Mouse (Mus musculus): ENCODE measurements around the gene Cav1. TPM values are rescaled to one million over a fixed set of nuclear protein-coding genes. Genes with fewer than 3 reads are reported as not detected.

Gene Cav1
- polyA plus RNA-seq, 1 experiment: 610 TPM

DNA sequence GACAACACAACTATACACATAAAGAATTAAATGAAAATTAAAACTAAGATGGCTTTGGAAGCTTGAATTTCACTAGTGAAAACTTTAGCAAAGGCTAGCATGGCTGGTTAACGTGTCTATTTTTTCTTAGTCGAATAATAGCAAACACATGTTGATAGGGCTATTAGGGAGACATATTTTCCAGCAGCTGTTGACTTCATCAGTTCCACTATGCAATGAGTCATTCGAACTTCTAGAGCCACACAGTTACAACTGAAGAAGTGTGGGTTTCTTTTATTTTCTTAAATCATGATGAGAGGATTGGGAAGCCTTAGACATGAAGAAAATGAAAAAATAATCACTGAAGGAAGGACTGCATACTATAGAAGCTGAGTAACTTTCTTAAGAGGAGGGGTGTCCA, 41.9 kb downstream of the Cav1 start:
- Histone ChIP-seq H3K4me3 (ENCODE audit: insufficient read depth, low read length) (no peak overlapping the region), H3K27ac (ENCODE audit: insufficient read depth, low read length) (peak overlapping the region; percentile 97), H3K4me1 (ENCODE audit: control insufficient read depth, insufficient read depth, low read length) (peaks cover 6% of the 10 kb centered on the region; the same call in 1 of the 2 replicates)
- TF ChIP-seq POLR2A (IDR thresholded peaks at IDR 0.05; ENCODE audit: low read depth, low read length): no peak
- no peak for TF ChIP-seq CTCF (IDR thresholded peaks at IDR 0.05; ENCODE audit: borderline replicate concordance, insufficient read depth, low read length)

DNA sequence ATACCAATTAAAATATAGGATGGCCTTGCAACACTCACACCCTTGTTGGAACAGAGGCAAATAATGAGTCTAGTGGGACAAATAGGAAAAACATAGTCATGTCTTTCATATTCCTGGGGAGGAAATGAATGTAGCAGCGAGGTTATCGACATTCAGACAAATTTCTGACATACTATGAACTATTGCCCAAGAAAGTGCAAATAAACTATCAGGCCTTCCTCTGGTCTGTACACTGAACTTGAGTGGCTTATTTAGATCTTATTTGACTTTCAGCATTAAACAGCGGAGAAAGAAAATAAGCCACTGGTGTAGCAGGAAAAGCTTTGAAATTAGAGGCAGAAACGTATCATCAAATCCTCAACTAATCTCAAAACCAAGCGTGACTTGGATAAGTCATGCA, 44.7 kb downstream of the Cav1 start:
- no peak for TF ChIP-seq POLR2A (IDR thresholded peaks at IDR 0.05; ENCODE audit: low read depth, low read length)
- TF ChIP-seq CTCF (IDR thresholded peaks at IDR 0.05; ENCODE audit: borderline replicate concordance, insufficient read depth, low read length): no peak
- Histone ChIP-seq H3K4me3 (ENCODE audit: insufficient read depth, low read length) (no peak overlapping the region), H3K27ac (ENCODE audit: insufficient read depth, low read length) (no peak overlapping the region), H3K4me1 (ENCODE audit: control insufficient read depth, insufficient read depth, low read length) (peaks cover 19% of the 10 kb centered on the region)

DNA sequence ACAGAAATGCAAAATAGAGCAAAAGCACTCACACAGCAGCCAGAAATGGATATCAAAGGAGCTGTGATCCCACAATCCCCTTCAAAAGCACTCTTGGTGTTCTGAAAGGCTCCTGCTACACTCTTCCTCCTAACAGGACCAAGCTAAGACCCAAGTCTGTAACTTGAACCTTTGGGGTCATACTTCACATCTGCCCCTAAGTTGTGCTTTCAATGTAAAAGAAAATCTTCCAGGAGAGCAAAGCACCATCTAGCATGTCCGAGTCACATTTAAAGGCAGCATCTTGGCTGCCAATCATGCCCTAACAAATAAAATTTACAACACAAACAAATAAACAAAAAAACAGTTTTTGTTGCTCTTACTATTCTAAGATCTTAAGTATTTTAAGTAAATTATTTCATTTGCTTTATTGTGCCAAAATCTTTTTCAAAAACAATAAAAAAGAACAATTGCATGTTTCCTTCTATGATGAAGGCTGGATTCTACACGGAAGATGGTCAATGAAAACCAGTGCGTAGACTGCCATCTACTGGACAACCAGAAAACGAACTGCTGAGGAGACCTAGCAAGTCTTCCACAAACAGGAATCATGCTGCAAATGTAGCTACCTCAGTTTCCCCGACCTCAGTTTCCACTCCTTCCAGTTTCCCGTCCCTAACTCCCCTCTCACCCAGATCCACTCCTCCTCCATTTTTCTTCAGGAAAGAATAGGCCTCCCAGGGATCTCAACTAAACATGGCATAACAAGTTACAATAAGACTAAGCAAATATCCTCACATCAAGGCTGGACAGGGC, 53.0 kb downstream of the Cav1 start:
- TF ChIP-seq CTCF (IDR thresholded peaks at IDR 0.05; ENCODE audit: borderline replicate concordance, insufficient read depth, low read length) (no peak), POLR2A (IDR thresholded peaks at IDR 0.05; ENCODE audit: low read depth, low read length) (no peak)
- Histone ChIP-seq H3K27ac (ENCODE audit: insufficient read depth, low read length) (no peak overlapping the region), H3K4me3 (ENCODE audit: insufficient read depth, low read length) (no peak overlapping the region), H3K4me1 (ENCODE audit: control insufficient read depth, insufficient read depth, low read length) (peaks cover 8% of the 10 kb centered on the region)

DNA sequence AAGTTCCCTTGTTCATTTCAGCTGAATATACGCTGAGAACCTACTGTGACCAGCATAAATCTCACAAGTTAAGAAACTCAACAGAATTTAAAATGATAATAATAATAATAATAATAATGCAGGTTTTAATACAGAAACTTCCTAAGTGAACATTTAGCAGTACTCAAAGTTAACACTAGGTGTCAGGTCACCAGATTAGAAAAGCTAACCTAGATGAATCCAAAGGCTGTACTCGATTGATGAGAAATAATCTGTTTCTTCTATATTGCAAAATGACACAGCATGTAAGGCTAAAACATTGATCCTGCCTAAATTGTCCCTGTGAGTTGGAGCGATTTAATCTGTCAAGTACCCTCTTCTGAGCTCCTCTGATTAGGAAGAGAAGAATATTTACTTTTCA, 56.6 kb downstream of the Cav1 start:
- Histone ChIP-seq H3K27ac (ENCODE audit: insufficient read depth, low read length) (no peak overlapping the region), H3K4me1 (ENCODE audit: control insufficient read depth, insufficient read depth, low read length) (no peaks in the 10 kb centered on the region), H3K4me3 (ENCODE audit: insufficient read depth, low read length) (no peak overlapping the region)
- TF ChIP-seq CTCF (IDR thresholded peaks at IDR 0.05; ENCODE audit: borderline replicate concordance, insufficient read depth, low read length) (no peak), POLR2A (IDR thresholded peaks at IDR 0.05; ENCODE audit: low read depth, low read length) (no peak)

DNA sequence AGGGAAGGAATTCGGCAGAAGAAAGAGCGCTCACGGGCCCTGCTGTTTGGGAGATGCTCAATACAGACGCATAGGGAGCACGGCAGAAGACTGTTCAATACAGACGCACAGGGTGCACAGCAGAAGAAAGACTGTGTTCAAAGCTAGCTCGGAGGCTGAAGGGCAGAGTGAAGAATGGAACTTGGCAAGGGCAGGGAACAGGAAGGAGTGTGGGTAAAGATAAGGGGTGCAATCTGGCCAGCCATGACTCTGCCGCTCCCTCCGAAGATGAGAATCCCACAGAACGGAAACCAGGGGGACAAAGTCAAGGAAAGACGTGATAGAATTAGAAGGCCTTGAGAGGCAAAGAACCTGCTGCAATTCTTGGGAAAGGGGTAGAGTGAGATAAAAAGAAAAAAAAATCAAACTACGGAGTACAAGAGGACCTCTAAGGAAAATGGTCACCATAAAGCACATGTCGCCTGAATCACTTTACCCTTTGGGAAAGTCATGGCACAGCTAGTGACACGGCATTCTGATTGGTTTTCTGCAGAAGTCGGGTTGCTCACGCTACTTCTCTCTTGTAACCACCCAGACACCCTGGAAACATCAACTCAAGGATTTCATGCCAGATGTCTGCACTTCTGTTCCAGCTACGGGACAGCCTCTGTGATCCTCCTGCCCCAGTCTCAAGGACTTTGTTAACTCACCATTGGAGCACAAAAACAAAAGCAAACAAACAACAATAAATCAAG, 57.5 kb downstream of the Cav1 start:
- TF ChIP-seq CTCF (IDR thresholded peaks at IDR 0.05; ENCODE audit: borderline replicate concordance, insufficient read depth, low read length) (no peak), POLR2A (IDR thresholded peaks at IDR 0.05; ENCODE audit: low read depth, low read length) (no peak)
- Histone ChIP-seq H3K27ac (ENCODE audit: insufficient read depth, low read length) (no peak overlapping the region), H3K4me3 (ENCODE audit: insufficient read depth, low read length) (no peak overlapping the region)

DNA sequence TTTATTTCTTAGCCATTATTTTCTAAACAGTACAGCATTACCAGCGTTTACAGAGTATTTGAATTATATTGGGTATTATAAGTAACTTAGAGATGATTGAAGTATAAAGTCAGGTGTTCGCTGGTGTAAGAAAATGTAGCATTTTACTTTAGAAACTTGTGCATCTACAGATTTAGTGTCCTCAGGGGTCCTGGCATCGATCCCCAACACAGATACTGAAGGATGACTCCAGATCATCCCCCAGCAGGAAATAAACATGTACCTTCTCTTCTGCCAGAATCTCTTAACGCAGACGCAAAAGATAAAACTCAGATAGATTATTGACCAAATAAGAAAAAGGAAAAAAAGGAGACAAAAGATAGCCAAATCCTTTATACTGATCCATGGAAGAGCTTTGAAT, 68.2 kb downstream of the Cav1 start:
- H3K4me3 ChIP-seq (ENCODE audit: insufficient read depth, low read length): no peak overlapping the region

More for the DNA sequence above, 57.5 kb downstream of the Cav1 start:
- H3K4me1 ChIP-seq (ENCODE audit: control insufficient read depth, insufficient read depth, low read length): no peaks in the 10 kb centered on the region

DNA sequence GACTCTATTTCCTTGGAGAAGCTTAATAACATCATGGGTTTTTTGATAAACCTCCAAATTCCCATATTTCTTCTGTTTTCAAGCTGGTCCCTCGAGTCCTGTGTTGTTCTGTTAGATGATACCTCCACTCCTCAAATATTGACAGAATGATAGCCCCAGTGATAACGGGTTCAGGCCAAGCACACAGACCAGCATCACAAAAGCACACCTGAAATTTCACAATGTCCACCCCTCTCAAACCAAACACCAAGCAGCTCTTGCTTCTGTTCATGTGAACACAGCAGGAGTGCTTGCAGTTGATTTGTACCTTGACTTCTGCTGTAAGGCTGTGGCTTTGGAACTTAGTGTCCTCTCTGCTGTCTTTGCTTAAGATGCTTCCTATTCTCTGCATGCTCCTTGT, 71.2 kb downstream of the Cav1 start:
- no peaks in the 10 kb centered on the region for H3K4me1 ChIP-seq (ENCODE audit: control insufficient read depth, insufficient read depth, low read length)

More for the DNA sequence above, 68.2 kb downstream of the Cav1 start:
- H3K4me1 ChIP-seq (ENCODE audit: control insufficient read depth, insufficient read depth, low read length): no peaks in the 10 kb centered on the region
- no peak overlapping the region for H3K27ac ChIP-seq (ENCODE audit: insufficient read depth, low read length)
- TF ChIP-seq POLR2A (IDR thresholded peaks at IDR 0.05; ENCODE audit: low read depth, low read length): no peak

DNA sequence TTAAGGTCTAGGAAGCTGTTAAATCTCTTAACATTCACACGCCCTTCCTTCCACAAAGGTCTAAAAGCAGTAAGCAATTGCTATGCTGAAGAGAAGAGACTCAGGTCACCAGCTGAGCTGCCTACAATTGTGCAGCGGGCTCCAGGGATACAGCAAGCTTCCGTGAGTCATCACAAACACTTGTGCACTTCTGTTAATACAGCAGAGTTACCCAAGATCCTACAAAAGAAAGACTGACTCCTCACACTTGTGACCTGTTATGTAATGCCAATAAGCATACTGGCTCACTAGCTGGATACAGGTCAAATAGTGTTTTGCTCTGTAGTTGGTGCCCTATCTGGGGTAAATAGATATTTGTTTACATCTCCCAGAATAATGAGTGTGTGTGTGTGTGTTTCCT, 74.0 kb downstream of the Cav1 start:
- Histone ChIP-seq H3K4me1 (ENCODE audit: control insufficient read depth, insufficient read depth, low read length) (no peaks in the 10 kb centered on the region), H3K4me3 (ENCODE audit: insufficient read depth, low read length) (no peak overlapping the region), H3K27ac (ENCODE audit: insufficient read depth, low read length) (no peak overlapping the region)
- TF ChIP-seq CTCF (IDR thresholded peaks at IDR 0.05; ENCODE audit: borderline replicate concordance, insufficient read depth, low read length): no peak
- TF ChIP-seq POLR2A (IDR thresholded peaks at IDR 0.05; ENCODE audit: low read depth, low read length): no peak

More for the DNA sequence above, 71.2 kb downstream of the Cav1 start:
- Histone ChIP-seq H3K27ac (ENCODE audit: insufficient read depth, low read length) (no peak overlapping the region), H3K4me3 (ENCODE audit: insufficient read depth, low read length) (no peak overlapping the region)
- TF ChIP-seq CTCF (IDR thresholded peaks at IDR 0.05; ENCODE audit: borderline replicate concordance, insufficient read depth, low read length): no peak
- TF ChIP-seq POLR2A (IDR thresholded peaks at IDR 0.05; ENCODE audit: low read depth, low read length): no peak

DNA sequence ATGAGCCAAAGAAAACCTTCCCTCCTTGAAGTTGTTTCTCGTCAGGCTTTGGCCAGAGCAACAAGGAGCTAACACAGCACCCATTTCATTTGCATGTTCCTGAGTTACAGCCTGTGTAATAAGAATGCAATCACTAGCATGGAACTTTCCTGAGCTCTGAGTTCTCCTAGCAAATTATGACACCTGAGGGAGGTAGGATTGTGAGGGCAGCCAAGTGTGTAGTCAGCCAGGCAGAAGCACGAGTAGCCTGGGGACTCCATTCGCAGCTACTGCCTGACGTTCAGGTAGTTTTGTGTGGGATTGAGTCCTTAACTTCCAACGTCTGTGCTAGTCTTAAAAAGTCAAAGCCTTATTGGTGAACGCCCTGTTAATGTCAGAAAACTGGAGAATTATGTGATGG, 75.6 kb downstream of the Cav1 start:
- H3K4me3 ChIP-seq (ENCODE audit: insufficient read depth, low read length): no peak overlapping the region
- no peaks in the 10 kb centered on the region for H3K4me1 ChIP-seq (ENCODE audit: control insufficient read depth, insufficient read depth, low read length)
- no peak overlapping the region for H3K27ac ChIP-seq (ENCODE audit: insufficient read depth, low read length)
- TF ChIP-seq POLR2A (IDR thresholded peaks at IDR 0.05; ENCODE audit: low read depth, low read length) (no peak), CTCF (IDR thresholded peaks at IDR 0.05; ENCODE audit: borderline replicate concordance, insufficient read depth, low read length) (no peak)

DNA sequence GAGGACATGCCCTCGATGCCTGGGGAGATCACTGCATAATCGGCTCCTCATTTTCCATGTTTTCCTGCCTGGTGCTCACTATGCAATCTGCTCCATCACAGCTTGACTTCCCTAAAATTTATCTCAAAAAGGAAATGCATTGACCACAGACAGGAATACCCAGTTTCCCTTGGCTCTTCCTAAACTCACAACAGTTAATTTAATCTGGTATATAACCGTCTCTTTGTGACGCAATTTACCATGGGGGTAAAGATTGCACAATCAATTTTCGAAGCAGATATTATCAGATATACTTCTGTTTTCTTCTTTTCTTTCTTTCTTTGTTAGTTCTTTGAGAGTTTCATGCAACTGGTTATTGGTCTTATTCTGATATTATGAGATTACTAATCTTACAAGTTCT, 79.4 kb downstream of the Cav1 start:
- no peak overlapping the region for H3K4me3 ChIP-seq (ENCODE audit: insufficient read depth, low read length)
- H3K4me1 ChIP-seq (ENCODE audit: control insufficient read depth, insufficient read depth, low read length): peaks cover 8% of the 10 kb centered on the region
- TF ChIP-seq POLR2A (IDR thresholded peaks at IDR 0.05; ENCODE audit: low read depth, low read length) (no peak), CTCF (IDR thresholded peaks at IDR 0.05; ENCODE audit: borderline replicate concordance, insufficient read depth, low read length) (no peak)
- H3K27ac ChIP-seq (ENCODE audit: insufficient read depth, low read length): no peak overlapping the region

Data from embryonic fibroblast, embryonic 13.5 days (primary cell).